Mouse (Mus musculus): ENCODE measurements around the gene Atf1.

GRCm38 (mm10) chr15:100216173-100216572 lies 11.4 kb upstream of the Atf1 start:
- TF ChIP-seq CHD2 (IDR thresholded peaks at IDR 0.05; ENCODE audit: low read depth, low read length) (no peak), ZC3H11A (IDR thresholded peaks at IDR 0.05; ENCODE audit: borderline replicate concordance, low read depth, low read length) (no peak), ZNF384 (IDR thresholded peaks at IDR 0.05; ENCODE audit: low read depth, low read length) (no peak), MAFK (IDR thresholded peaks at IDR 0.05; ENCODE audit: insufficient read depth, low read depth, low read length) (no peak)
